In genomic region chr11:89027955-89028361, GRCm38 (mm10) we compare ENCODE assay signal across 9 mouse cellular contexts. TPM values are rescaled to one million over a fixed set of nuclear protein-coding genes. Genes with fewer than 3 reads are reported as not detected.
DNase-seq lines count a peak whose midpoint lies in the region; ATAC-seq and TF ChIP-seq lines count a peak whose summit lies in the region.
"Had no signal": no experiment of that assay in that cellular context is flagged by ENCODE, and none has a peak within 500 bp of the region (broad histone marks: within the 10 kb centered on the region; RNA-seq: fewer than 3 reads in every experiment).

No protein-coding gene starts in this region.

- H3K27me3 ChIP-seq in heart, embryonic 13.5 days (replicated peaks): no peaks in the 10 kb centered on the region
- no peaks in the 10 kb centered on the region for H3K27me3 ChIP-seq in lung, embryonic 14.5 days (ENCODE audit: insufficient read depth, low read length)
- no peaks in the 10 kb centered on the region for H3K27me3 ChIP-seq in thymus, adult 2 months (ENCODE audit: control insufficient read depth, insufficient read depth, low read length)
- H3K27me3 ChIP-seq in forebrain, embryonic 11.5 days (ENCODE audit: control insufficient read depth, insufficient read depth, low read length): no peaks in the 10 kb centered on the region
- H3K27me3 ChIP-seq: midbrain, embryonic 12.5 days had no signal

- no peak overlapping the region for H3K9ac ChIP-seq in heart, embryonic 13.5 days
- no peak overlapping the region for H3K9ac ChIP-seq in lung, embryonic 14.5 days
- no peak overlapping the region for H3K9ac ChIP-seq in forebrain, embryonic 11.5 days (ENCODE audit: low read length)
- H3K9ac ChIP-seq: midbrain, embryonic 12.5 days had no signal

- WGBS in heart, embryonic 13.5 days: 72% methylated on average over 10 of the region's 10 CpGs
- WGBS in lung, embryonic 14.5 days: 62% methylated on average over 10 of the region's 10 CpGs
- WGBS in thymus, adult 2 months: 3% methylated on average over 10 of the region's 10 CpGs
- 84% methylated on average over 10 of the region's 10 CpGs for WGBS in forebrain, embryonic 11.5 days

- peak overlapping the region; percentile 52 for H3K27ac ChIP-seq in gastrocnemius, adult 2 months
- H3K27ac ChIP-seq in heart, embryonic 13.5 days (replicated peaks): peak overlapping the region; percentile 68; the same call in 1 of the 2 replicates
- H3K27ac ChIP-seq in lung, embryonic 14.5 days (ENCODE audit: low read depth): no peak overlapping the region
- H3K27ac ChIP-seq in thymus, adult 2 months (ENCODE audit: control insufficient read depth, insufficient read depth, low read length): peak overlapping the region; percentile 4; the same call in 1 of the 2 replicates
- H3K27ac ChIP-seq in forebrain, embryonic 11.5 days (ENCODE audit: low read depth, low read length): no peak overlapping the region
- H3K27ac ChIP-seq: midbrain, embryonic 12.5 days had no signal

- H3K4me1 ChIP-seq in heart, embryonic 13.5 days: peaks cover 40% of the 10 kb centered on the region
- peaks cover 6% of the 10 kb centered on the region for H3K4me1 ChIP-seq in lung, embryonic 14.5 days (ENCODE audit: insufficient read depth)
- H3K4me1 ChIP-seq in thymus, adult 2 months (replicated peaks; ENCODE audit: control insufficient read depth, insufficient read depth, low read length): peaks cover 20% of the 10 kb centered on the region
- no peaks in the 10 kb centered on the region for H3K4me1 ChIP-seq in forebrain, embryonic 11.5 days (replicated peaks; ENCODE audit: control insufficient read depth, insufficient read depth, low read length)
- H3K4me1 ChIP-seq: midbrain, embryonic 12.5 days had no signal

- H3K36me3 ChIP-seq in heart, embryonic 13.5 days: no peaks in the 10 kb centered on the region
- H3K36me3 ChIP-seq in lung, embryonic 14.5 days (ENCODE audit: insufficient read depth): no peaks in the 10 kb centered on the region
- H3K36me3 ChIP-seq in thymus, adult 2 months (ENCODE audit: control insufficient read depth, insufficient read depth, low read length): no peaks in the 10 kb centered on the region
- no peaks in the 10 kb centered on the region for H3K36me3 ChIP-seq in forebrain, embryonic 11.5 days (ENCODE audit: control insufficient read depth, insufficient read depth, low read length)
- H3K36me3 ChIP-seq: midbrain, embryonic 12.5 days had no signal

- H3K9me3 ChIP-seq in heart, embryonic 13.5 days: no peaks in the 10 kb centered on the region
- no peaks in the 10 kb centered on the region for H3K9me3 ChIP-seq in lung, embryonic 14.5 days (ENCODE audit: low read depth, low read length)
- H3K9me3 ChIP-seq in forebrain, embryonic 11.5 days (ENCODE audit: control insufficient read depth, low read length): no peaks in the 10 kb centered on the region
- H3K9me3 ChIP-seq: midbrain, embryonic 12.5 days had no signal

- TF ChIP-seq CTCF in gastrocnemius, adult 2 months (IDR thresholded peaks at IDR 0.05): no peak
- TF ChIP-seq CTCF in lung, embryonic 14.5 days (IDR thresholded peaks at IDR 0.05; ENCODE audit: low read depth): no peak
- TF ChIP-seq CTCF in thymus, adult 2 months (IDR thresholded peaks at IDR 0.05; ENCODE audit: borderline replicate concordance, control insufficient read depth, extremely low read depth, insufficient read depth, low read length, poor library complexity): no peak

- no peak for TF ChIP-seq POLR2A in thymus, adult 2 months (IDR thresholded peaks at IDR 0.05; ENCODE audit: control insufficient read depth, extremely low read depth, insufficient read depth, low read length, poor library complexity)

- intact Hi-C loops in gastrocnemius, adult 2 months (cut with DNase I): no loop called here

- DNase-seq in gastrocnemius, adult 2 months: peak; percentile 30
- DNase-seq in gastrocnemius, postnatal 4 days (ENCODE audit: low spot score in 2 of 2): no peak
- peak; percentile 21 for DNase-seq in lung, embryonic 14.5 days
- no peak for DNase-seq in thymus, adult 2 months
- DNase-seq in cerebellum, postnatal 10 days: no peak
- no peak for DNase-seq in layer of hippocampus, adult 9-11 months
- DNase-seq in forebrain, embryonic 11.5 days (ENCODE audit: low spot score): no peak

- no peak for ATAC-seq in heart, embryonic 13.5 days (ENCODE audit: extremely low read depth, insufficient number of reproducible peaks, low FRiP score, low TSS enrichment)
- no peak for ATAC-seq in lung, embryonic 14.5 days (ENCODE audit: insufficient read depth)
- no peak for ATAC-seq in forebrain, embryonic 11.5 days (replicated peaks; ENCODE audit: low FRiP score)

- H3K4me2 ChIP-seq in heart, embryonic 13.5 days: no peak overlapping the region
- H3K4me2 ChIP-seq in lung, embryonic 14.5 days: no peak overlapping the region
- no peak overlapping the region for H3K4me2 ChIP-seq in forebrain, embryonic 11.5 days (ENCODE audit: low read depth, low read length, severe bottlenecking)
- H3K4me2 ChIP-seq: midbrain, embryonic 12.5 days had no signal

- no peak overlapping the region for H3K4me3 ChIP-seq in gastrocnemius, adult 2 months
- no peak overlapping the region for H3K4me3 ChIP-seq in heart, embryonic 13.5 days
- no peak overlapping the region for H3K4me3 ChIP-seq in lung, embryonic 14.5 days (ENCODE audit: low read depth, low read length)
- no peak overlapping the region for H3K4me3 ChIP-seq in thymus, adult 2 months (ENCODE audit: control insufficient read depth, insufficient read depth, low read length)
- no peak overlapping the region for H3K4me3 ChIP-seq in forebrain, embryonic 11.5 days (ENCODE audit: low read depth, low read length)
- H3K4me3 ChIP-seq: midbrain, embryonic 12.5 days had no signal

RNA-seq across cellular contexts. Expression of gene Trim25, which starts 28.8 kb away (rescaled TPM):
- 1 to 10 TPM; 5.9 to 9.0 TPM for total RNA-seq in gastrocnemius, adult 2 months (2021)
- total RNA-seq in gastrocnemius, postnatal 4 days (2021): 10 to 100 TPM; 27.9 to 32.3 TPM
- 14.1 and 14.8 TPM in 2 replicates for polyA plus RNA-seq in heart, embryonic 13.5 days (2015; fragmentation: Nextera tagmentation; extraction: Ambion mirVana)
- 13.4 and 13.8 TPM in 2 replicates for polyA plus RNA-seq in lung, embryonic 14.5 days (2014; fragmentation: Nextera tagmentation; extraction: Ambion mirVana)
- 80.5 and 120 TPM in 2 replicates for polyA plus RNA-seq in thymus, adult 2 months (2012; rRNA removed)
- polyA plus RNA-seq in forebrain, embryonic 11.5 days (2014; fragmentation: Nextera tagmentation; extraction: Ambion mirVana): 2.1 and 2.6 TPM in 2 replicates

RNA-seq across cellular contexts. Expression of gene Dgke, which starts 38.7 kb away (rescaled TPM):
- total RNA-seq in gastrocnemius, adult 2 months (2021): 1 to 10 TPM; 3.4 to 3.7 TPM
- total RNA-seq in gastrocnemius, postnatal 4 days (2021): 1 to 10 TPM; 4.6 to 4.9 TPM
- polyA plus RNA-seq in heart, embryonic 13.5 days (2015; fragmentation: Nextera tagmentation; extraction: Ambion mirVana): 4.8 and 5.5 TPM in 2 replicates
- polyA plus RNA-seq in lung, embryonic 14.5 days (2014; fragmentation: Nextera tagmentation; extraction: Ambion mirVana): 5.5 and 5.8 TPM in 2 replicates
- 81.2 and 84.0 TPM in 2 replicates for polyA plus RNA-seq in thymus, adult 2 months (2012; rRNA removed)
- 4.8 and 4.9 TPM in 2 replicates for polyA plus RNA-seq in forebrain, embryonic 11.5 days (2014; fragmentation: Nextera tagmentation; extraction: Ambion mirVana)

RNA-seq across cellular contexts. Expression of gene Gm525, which starts 45.7 kb away (rescaled TPM):
- not detected for total RNA-seq in gastrocnemius, adult 2 months (2021)
- under 1 TPM in 1 of 2 experiments, not detected in 1; 0.56 TPM for total RNA-seq in gastrocnemius, postnatal 4 days (2021)
- not detected in 2 replicates for polyA plus RNA-seq in heart, embryonic 13.5 days (2015; fragmentation: Nextera tagmentation; extraction: Ambion mirVana)
- 0.38 TPM in 1 of 2 replicates, not detected in the other for polyA plus RNA-seq in lung, embryonic 14.5 days (2014; fragmentation: Nextera tagmentation; extraction: Ambion mirVana)
- 25.8 and 35.9 TPM in 2 replicates for polyA plus RNA-seq in thymus, adult 2 months (2012; rRNA removed)
- not detected in 2 replicates for polyA plus RNA-seq in forebrain, embryonic 11.5 days (2014; fragmentation: Nextera tagmentation; extraction: Ambion mirVana)
- polyA plus RNA-seq: midbrain, embryonic 12.5 days had no signal

RNA-seq across cellular contexts. Expression of gene Coil, which starts 57.9 kb away (rescaled TPM):
- 1 to 10 TPM; 3.8 to 4.6 TPM for total RNA-seq in gastrocnemius, adult 2 months (2021)
- total RNA-seq in gastrocnemius, postnatal 4 days (2021): 1 to 10 TPM; 8.9 to 10.0 TPM
- polyA plus RNA-seq in heart, embryonic 13.5 days (2015; fragmentation: Nextera tagmentation; extraction: Ambion mirVana): 9.9 and 10.1 TPM in 2 replicates
- polyA plus RNA-seq in lung, embryonic 14.5 days (2014; fragmentation: Nextera tagmentation; extraction: Ambion mirVana): 10.8 and 12.2 TPM in 2 replicates
- polyA plus RNA-seq in thymus, adult 2 months (2012; rRNA removed): 12.8 and 14.7 TPM in 2 replicates
- polyA plus RNA-seq in forebrain, embryonic 11.5 days (2014; fragmentation: Nextera tagmentation; extraction: Ambion mirVana): 20.4 and 24.5 TPM in 2 replicates

Comparison
In these comparisons a context has a peak if more than half of its experiments do, and no peak if none do; other contexts are left out.
1. DNase-seq: peak in gastrocnemius, adult 2 months (single experiment) and lung, embryonic 14.5 days (single experiment); none in gastrocnemius, postnatal 4 days (0 of 2), thymus, adult 2 months (single experiment), cerebellum, postnatal 10 days (0 of 2), layer of hippocampus, adult 9-11 months (single experiment) and forebrain, embryonic 11.5 days (single experiment).
2. H3K27ac ChIP-seq: peak in gastrocnemius, adult 2 months (single experiment), heart, embryonic 13.5 days (single experiment) and thymus, adult 2 months (single experiment); none in lung, embryonic 14.5 days (single experiment) and forebrain, embryonic 11.5 days (single experiment).
3. RNA of gene Dgke, which starts 38.7 kb away (polyA plus RNA-seq): 81.2 to 84.0 TPM in thymus, adult 2 months; 4.8 to 5.5 TPM in heart, embryonic 13.5 days, 5.5 to 5.8 TPM in lung, embryonic 14.5 days and 4.8 to 4.9 TPM in forebrain, embryonic 11.5 days; every median in the first group is over 10 times any median in the second.
4. RNA of gene Gm525, which starts 45.7 kb away (polyA plus RNA-seq): 25.8 to 35.9 TPM in thymus, adult 2 months; not detected in forebrain, embryonic 11.5 days, 0.38 TPM in lung, embryonic 14.5 days and not detected in heart, embryonic 13.5 days; every median in the first group is over 10 times any median in the second.